Mouse (Mus musculus) neural tube, embryonic 12.5 days (tissue): ENCODE measurements around the gene Spag7. TPM values are rescaled to one million over a fixed set of nuclear protein-coding genes. Genes with fewer than 3 reads are reported as not detected.

ENCODE experiments used
- ATAC-seq: fragments of 200-750 bp; cut with Nextera tagmentation; 2 replicates; pipeline ENCODE4 v1.8.0; 2017; ENCODE audit warnings: low read depth, mild to moderate bottlenecking, moderate TSS enrichment, moderate library complexity; ENCODE audit not compliant: low FRiP score
- H3K27ac ChIP-seq: fragments of 300-500 bp; sonication (generic); 2 replicates; pipeline ENCODE4 v1.5.1; 2016
- H3K27me3 ChIP-seq: fragments of 300-500 bp; sonication (generic); replicated peaks from 2 replicates; pipeline ENCODE4 v1.6.1; 2016; ENCODE audit warnings: mild to moderate bottlenecking
- H3K36me3 ChIP-seq: fragments of 300-500 bp; sonication (generic); 2 replicates; pipeline ENCODE4 v1.6.1; 2016; ENCODE audit warnings: mild to moderate bottlenecking
- H3K4me1 ChIP-seq: fragments of 300-500 bp; sonication (generic); 2 replicates; pipeline ENCODE4 v1.6.1; 2016
- H3K4me2 ChIP-seq: fragments of 300-500 bp; sonication (generic); replicated peaks from 2 replicates; pipeline ENCODE4 v1.6.1; 2016; ENCODE audit warnings: mild to moderate bottlenecking
- H3K4me3 ChIP-seq: fragments of 300-500 bp; sonication (generic); 2 replicates; pipeline ENCODE4 v1.5.1; 2016
- H3K9ac ChIP-seq: fragments of 300-500 bp; sonication (generic); 2 replicates; pipeline ENCODE4 v1.6.1; 2016; ENCODE audit warnings: mild to moderate bottlenecking
- H3K9me3 ChIP-seq: fragments of 300-500 bp; sonication (generic); 2 replicates; pipeline ENCODE4 v1.6.1; 2016; ENCODE audit warnings: mild to moderate bottlenecking
- WGBS: fragments of 180-500 bp; shearing (Covaris S2); methylation state at CpG from one replicate; pipeline ENCODE4 v1.1.7; 2016; 5-methylcytosine and 5-hydroxymethylcytosine counted together
- polyA plus RNA-seq: library from polyadenylated mRNA; unstranded; fragments of >200 nt; fragmentation: Nextera tagmentation; extraction: Ambion mirVana; gene quantifications from 2 replicates; pipeline ENCODE4 v1.2.1, GENCODE M21; 2016

Gene Spag7
- polyA plus RNA-seq, 1 experiment from 2014 or later, result 154 TPM

DNA sequence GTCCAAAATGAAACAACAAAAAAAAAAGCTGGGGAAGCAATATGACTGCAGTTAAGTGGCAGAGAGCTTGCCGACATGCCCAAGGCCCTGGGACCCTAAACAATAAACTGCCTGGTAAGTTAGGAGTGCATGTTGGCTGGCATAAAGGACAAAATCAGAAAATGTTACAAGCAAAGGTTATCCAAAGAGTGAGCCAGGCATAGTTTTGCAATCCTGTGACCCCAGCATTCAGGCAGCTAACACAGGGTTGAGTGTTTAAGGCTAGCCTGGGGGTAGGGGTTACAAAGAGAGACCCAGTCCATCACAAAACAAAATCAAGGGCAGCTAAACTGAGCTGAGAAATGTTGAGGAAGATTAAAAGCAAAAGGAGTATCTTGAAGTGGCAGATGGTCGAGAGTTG lies 29.8 kb upstream of the Spag7 start:
- no peak overlapping the region for H3K27ac ChIP-seq
- H3K9ac ChIP-seq, result no peak overlapping the region
- peaks cover 22% of the 10 kb centered on the region for H3K4me1 ChIP-seq
- no peak overlapping the region for H3K4me2 ChIP-seq
- H3K4me3 ChIP-seq, result no peak overlapping the region
- H3K36me3 ChIP-seq, result peaks cover 10% of the 10 kb centered on the region
- H3K27me3 ChIP-seq, result no peaks in the 10 kb centered on the region
- no peaks in the 10 kb centered on the region for H3K9me3 ChIP-seq
- 71% methylated on average over 2 of the region's 2 CpGs for WGBS
- ATAC-seq, result no peak

DNA sequence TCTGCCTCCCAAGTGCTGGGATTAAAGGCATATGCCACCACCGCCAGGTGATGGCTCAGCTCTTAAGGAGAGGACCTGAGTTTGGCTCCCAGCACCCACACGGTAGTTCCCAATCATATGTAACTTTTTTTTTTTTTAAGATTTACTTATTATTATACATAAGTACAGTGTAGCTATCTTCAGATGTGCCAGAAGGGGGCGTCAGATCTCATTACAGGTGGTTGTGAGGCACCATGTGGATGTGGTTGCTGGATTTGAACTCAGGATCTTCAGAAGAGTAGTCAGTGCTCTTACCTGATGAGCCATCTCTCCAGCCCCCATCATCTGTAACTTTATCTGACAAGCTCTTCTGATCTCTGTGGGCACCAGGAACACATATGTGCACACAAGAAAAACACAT lies 28.2 kb upstream of the Spag7 start:
- H3K27ac ChIP-seq, result no peak overlapping the region
- H3K9me3 ChIP-seq, result no peaks in the 10 kb centered on the region
- no peaks in the 10 kb centered on the region for H3K36me3 ChIP-seq
- H3K4me3 ChIP-seq, result no peak overlapping the region
- H3K4me2 ChIP-seq, result no peak overlapping the region
- peaks cover 19% of the 10 kb centered on the region for H3K4me1 ChIP-seq
- H3K9ac ChIP-seq, result no peak overlapping the region
- ATAC-seq, result no peak
- no peaks in the 10 kb centered on the region for H3K27me3 ChIP-seq
- 75% methylated on average over 3 of the region's 3 CpGs for WGBS

- Histone ChIP-seq H3K9ac (no peak overlapping the region), H3K4me2 (no peak overlapping the region), H3K27me3 (no peaks in the 10 kb centered on the region), H3K27ac (no peak overlapping the region), H3K4me3 (no peak overlapping the region), H3K4me1 (peaks cover 5% of the 10 kb centered on the region), H3K9me3 (no peaks in the 10 kb centered on the region), H3K36me3 (no peaks in the 10 kb centered on the region)
- no peak for ATAC-seq
- 72% methylated on average over 3 of the region's 3 CpGs for WGBS
These were observed 24.3 kb upstream of the Spag7 start for GRCm38 (mm10) chr11:70693504-70693903.

DNA sequence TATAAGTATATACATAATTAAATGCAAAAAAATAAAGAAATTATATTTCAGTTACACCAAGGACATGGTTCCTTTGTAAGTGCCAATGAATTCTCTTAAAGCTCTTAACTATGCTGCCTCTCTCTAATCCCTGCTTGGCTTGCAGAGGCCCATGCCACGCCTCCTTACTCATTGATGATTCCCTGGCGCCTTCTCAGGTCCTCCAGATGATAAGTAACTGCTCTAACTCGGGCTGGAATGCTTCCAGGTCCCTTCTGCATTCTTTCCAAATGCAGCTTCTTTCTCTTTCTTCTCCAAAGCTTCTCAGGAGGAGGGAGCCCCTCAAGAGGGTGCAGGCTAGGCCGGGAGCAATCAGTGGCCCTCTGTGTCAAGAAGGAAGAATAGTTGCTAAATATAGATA lies 20.4 kb upstream of the Spag7 start:
- WGBS, result 67% methylated on average over 4 of the region's 4 CpGs
- no peak for ATAC-seq
- no peaks in the 10 kb centered on the region for H3K9me3 ChIP-seq

DNA sequence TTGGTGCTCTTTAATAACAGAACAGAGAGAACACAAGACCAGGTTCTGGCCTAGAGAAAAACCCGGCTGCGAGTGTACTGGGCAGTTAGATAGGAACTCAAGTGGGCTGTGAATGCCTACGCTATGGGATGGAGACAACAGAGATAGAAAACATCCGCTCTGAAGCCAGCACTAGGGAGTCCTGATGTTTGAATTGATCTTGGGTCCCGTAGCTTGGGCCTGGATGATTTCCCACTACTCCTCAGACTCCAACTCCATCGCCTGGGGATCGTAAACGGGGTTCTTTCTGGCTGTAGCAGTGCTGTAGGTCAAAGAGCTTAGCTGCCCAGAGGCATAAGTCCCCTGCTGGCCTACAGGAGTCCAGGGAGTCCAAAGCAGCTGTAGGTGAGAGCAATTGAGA lies 19.2 kb upstream of the Spag7 start:
- Histone ChIP-seq H3K4me3 (peak overlapping the region; percentile 78), H3K4me2 (peak overlapping the region; percentile 91), H3K4me1 (peaks cover 12% of the 10 kb centered on the region), H3K36me3 (peaks cover 23% of the 10 kb centered on the region), H3K27me3 (no peaks in the 10 kb centered on the region), H3K9ac (peak overlapping the region; percentile 82), H3K9me3 (no peaks in the 10 kb centered on the region), H3K27ac (no peak overlapping the region; the same call in 1 of the 2 replicates)
- ATAC-seq, result no peak
- WGBS, result 9% methylated on average over 8 of the region's 8 CpGs

More for the DNA sequence above, 20.4 kb upstream of the Spag7 start:
- H3K27me3 ChIP-seq, result no peaks in the 10 kb centered on the region
- no peak overlapping the region for H3K9ac ChIP-seq
- peaks cover 11% of the 10 kb centered on the region; the same call in 1 of the 2 replicates for H3K36me3 ChIP-seq
- no peak overlapping the region for H3K27ac ChIP-seq
- H3K4me3 ChIP-seq, result no peak overlapping the region
- H3K4me2 ChIP-seq, result no peak overlapping the region
- H3K4me1 ChIP-seq, result peaks cover 12% of the 10 kb centered on the region

DNA sequence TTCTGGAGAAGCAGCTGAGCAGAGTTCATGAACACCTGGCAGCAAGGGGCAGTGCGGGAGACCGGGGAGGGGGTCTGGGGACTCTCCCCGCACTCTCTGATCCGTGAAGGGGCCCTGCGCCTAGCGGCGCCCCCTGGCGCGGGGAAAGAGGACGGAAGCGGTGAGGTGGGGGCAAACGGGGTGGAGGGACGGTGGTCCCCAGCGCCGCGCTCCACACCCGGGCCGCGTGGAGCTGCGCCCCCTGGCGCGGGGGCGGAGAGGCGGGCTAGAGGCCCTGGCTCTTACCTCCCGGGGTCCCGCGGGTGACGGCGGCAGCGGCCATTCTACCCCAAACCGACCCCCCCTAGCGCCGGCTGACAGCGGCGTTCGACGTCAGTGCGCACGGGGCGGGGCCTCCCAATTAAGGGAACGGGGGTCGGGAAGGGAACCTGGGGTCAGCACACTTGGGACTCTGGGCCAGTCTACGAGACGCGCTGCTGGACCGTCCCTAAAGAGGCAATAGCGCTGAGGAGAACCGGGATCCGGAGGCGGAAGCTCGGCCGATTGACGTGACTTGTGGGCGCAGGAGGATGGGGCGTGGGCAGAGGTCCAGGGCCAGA lies 18.5 kb upstream of the Spag7 start, which contains the start of gene Camta2:
Gene Camta2 (minus strand): TSS at position 505 of the 599 bp plus-strand sequence.
- Histone ChIP-seq H3K9me3 (no peaks in the 10 kb centered on the region), H3K36me3 (peaks cover 28% of the 10 kb centered on the region), H3K27me3 (no peaks in the 10 kb centered on the region), H3K27ac (peak within 1 kb of the TSS; percentile 55; the same call in 1 of the 2 replicates), H3K4me2 (peak within 1 kb of the TSS; percentile 91), H3K4me1 (peaks cover 13% of the 10 kb centered on the region), H3K9ac (peak within 1 kb of the TSS; percentile 82), H3K4me3 (peak within 1 kb of the TSS; percentile 78)
- peak; percentile 86 for ATAC-seq
- WGBS, result under 1% methylated on average over 55 of the region's 55 CpGs

- H3K9ac ChIP-seq, result peak overlapping the region; percentile 82
- WGBS, result 4% methylated on average over 16 of the region's 16 CpGs
- H3K4me1 ChIP-seq, result peaks cover 20% of the 10 kb centered on the region
- no peaks in the 10 kb centered on the region for H3K9me3 ChIP-seq
- peaks cover 34% of the 10 kb centered on the region for H3K36me3 ChIP-seq
- no peaks in the 10 kb centered on the region for H3K27me3 ChIP-seq
- H3K4me3 ChIP-seq, result peak overlapping the region; percentile 78
- H3K27ac ChIP-seq, result peak overlapping the region; percentile 55; the same call in 1 of the 2 replicates
- peak; percentile 69 for ATAC-seq
- peak overlapping the region; percentile 91 for H3K4me2 ChIP-seq
These were observed 17.8 kb upstream of the Spag7 start for GRCm38 (mm10) chr11:70686901-70687566.

- Histone ChIP-seq H3K4me3 (no peak overlapping the region; the same call in 1 of the 2 replicates), H3K4me2 (no peak overlapping the region), H3K9ac (no peak overlapping the region), H3K27ac (no peak overlapping the region), H3K27me3 (no peaks in the 10 kb centered on the region), H3K9me3 (no peaks in the 10 kb centered on the region), H3K4me1 (peaks cover 20% of the 10 kb centered on the region), H3K36me3 (peaks cover 48% of the 10 kb centered on the region)
- 94% methylated on average over 5 of the region's 5 CpGs for WGBS
- no peak for ATAC-seq
These were observed 14.4 kb upstream of the Spag7 start for GRCm38 (mm10) chr11:70683640-70684039.

DNA sequence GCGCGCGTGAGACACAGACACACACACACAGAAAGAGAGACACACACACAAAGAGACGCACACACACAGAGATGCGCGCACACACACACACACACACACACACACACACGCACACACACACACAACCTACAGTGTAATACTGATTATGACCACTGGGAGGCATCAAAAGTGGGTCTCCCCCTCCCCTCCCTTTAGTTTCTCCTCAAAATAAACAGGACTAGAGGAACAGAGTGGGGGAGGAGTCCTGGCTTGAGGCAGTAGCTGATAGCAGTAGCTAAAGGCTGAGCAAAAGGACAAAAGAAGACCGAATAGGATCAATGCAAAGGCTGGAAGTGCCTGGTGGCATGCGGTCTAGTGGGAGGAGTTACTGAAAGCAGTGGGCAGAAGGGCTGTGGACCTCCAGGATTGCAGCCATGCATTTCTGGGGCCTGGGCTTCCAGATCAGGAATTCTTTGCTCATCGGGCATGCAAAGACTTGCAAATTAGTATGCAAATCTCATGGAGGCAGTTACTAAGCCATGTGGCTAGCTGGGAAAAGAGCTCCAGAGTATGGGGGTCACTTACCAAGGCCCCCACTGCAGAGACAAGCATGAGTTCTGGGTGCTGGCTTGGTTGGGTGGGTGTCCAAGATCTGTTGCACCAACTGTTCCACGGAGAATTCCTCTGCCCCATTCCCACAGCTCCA lies 12.8 kb upstream of the Spag7 start:
- no peaks in the 10 kb centered on the region for H3K9me3 ChIP-seq
- 0 out of 2 replicates have a peak overlapping the region, but pooled peaks have one; percentile 18 for H3K9ac ChIP-seq
- H3K4me2 ChIP-seq, result 0 out of 2 replicates have a peak overlapping the region, but pooled peaks have one; percentile 14
- peaks cover 13% of the 10 kb centered on the region for H3K4me1 ChIP-seq
- no peak overlapping the region for H3K27ac ChIP-seq
- H3K4me3 ChIP-seq, result no peak overlapping the region
- 23% methylated on average over 11 of the region's 11 CpGs for WGBS
- H3K36me3 ChIP-seq, result peaks cover 51% of the 10 kb centered on the region
- H3K27me3 ChIP-seq, result no peaks in the 10 kb centered on the region
- ATAC-seq, result peak; percentile 78

DNA sequence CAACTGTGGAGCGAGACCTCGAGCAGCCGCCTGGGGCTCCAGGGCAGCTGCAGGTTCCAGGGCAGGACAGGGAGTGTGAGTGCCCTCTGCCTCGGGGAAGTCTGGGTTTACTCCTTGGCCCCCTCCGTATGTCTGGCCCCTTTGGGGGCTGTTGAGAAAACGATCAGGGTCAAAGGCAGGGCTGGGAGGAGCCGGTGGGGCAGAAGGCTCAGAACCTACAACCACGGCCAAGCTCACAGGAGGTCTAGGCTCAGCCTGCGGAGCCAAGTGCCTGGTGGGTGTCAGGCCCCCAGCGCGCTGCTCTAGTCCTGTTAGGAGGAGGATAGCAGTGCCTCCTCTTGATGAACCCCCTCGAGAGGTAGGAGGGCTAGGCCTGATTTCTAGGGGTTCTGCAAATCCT lies 12.0 kb upstream of the Spag7 start:
- Histone ChIP-seq H3K27me3 (no peaks in the 10 kb centered on the region), H3K4me3 (no peak overlapping the region), H3K4me1 (peaks cover 11% of the 10 kb centered on the region), H3K9ac (no peak overlapping the region), H3K36me3 (peaks cover 55% of the 10 kb centered on the region), H3K4me2 (no peak overlapping the region), H3K27ac (no peak overlapping the region), H3K9me3 (no peaks in the 10 kb centered on the region)
- WGBS, result 61% methylated on average over 12 of the region's 12 CpGs
- ATAC-seq, result no peak

GRCm38 (mm10) chr11:70679894-70680293 lies 10.7 kb upstream of the Spag7 start:
- 94% methylated on average over 8 of the region's 8 CpGs for WGBS
- Histone ChIP-seq H3K27ac (no peak overlapping the region), H3K27me3 (no peaks in the 10 kb centered on the region), H3K4me3 (no peak overlapping the region), H3K4me1 (peaks cover 11% of the 10 kb centered on the region), H3K4me2 (no peak overlapping the region), H3K9me3 (no peaks in the 10 kb centered on the region), H3K36me3 (peaks cover 58% of the 10 kb centered on the region), H3K9ac (no peak overlapping the region)
- no peak for ATAC-seq

DNA sequence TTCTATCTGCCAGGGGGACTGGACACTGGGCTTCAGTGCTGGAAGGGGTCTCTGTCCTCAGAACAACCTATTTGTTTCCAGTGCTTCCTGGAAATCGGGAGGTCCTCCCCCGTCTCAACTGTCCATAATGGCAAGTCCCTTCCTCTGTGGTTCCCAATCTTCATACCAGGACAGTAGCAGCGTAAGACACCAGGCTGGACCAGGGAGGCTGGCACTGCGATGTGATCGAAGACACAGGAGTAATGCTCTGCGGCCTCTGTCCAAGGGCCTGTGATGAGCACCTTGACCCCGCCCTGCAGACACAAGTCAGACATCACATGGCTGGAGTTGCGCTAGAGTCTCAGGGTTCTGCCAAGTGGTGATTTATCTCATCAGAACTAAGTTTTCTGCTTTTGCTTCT lies 10.1 kb upstream of the Spag7 start:
- Histone ChIP-seq H3K9ac (no peak overlapping the region), H3K4me1 (peaks cover 11% of the 10 kb centered on the region), H3K36me3 (peaks cover 57% of the 10 kb centered on the region), H3K27ac (no peak overlapping the region), H3K27me3 (no peaks in the 10 kb centered on the region), H3K9me3 (no peaks in the 10 kb centered on the region), H3K4me2 (no peak overlapping the region), H3K4me3 (no peak overlapping the region)
- no peak for ATAC-seq
- 96% methylated on average over 8 of the region's 8 CpGs for WGBS
